ENCODE assay signal across 9 mouse cellular contexts in genomic region chr19:46058466-46058865, GRCm38 (mm10). TPM values are rescaled to one million over a fixed set of nuclear protein-coding genes. Genes with fewer than 3 reads are reported as not detected.
A peak's percentile ranks its signal among the peaks of the same experiment; 100 is the strongest.
DNase-seq lines count a peak whose midpoint lies in the region; ATAC-seq and TF ChIP-seq lines count a peak whose summit lies in the region.
"Had no signal": no experiment of that assay in that cellular context is flagged by ENCODE, and none has a peak within 500 bp of the region (broad histone marks: within the 10 kb centered on the region; RNA-seq: fewer than 3 reads in every experiment).

No protein-coding gene starts in this region.

- no peak overlapping the region; the same call in 1 of the 2 replicates for H3K4me2 ChIP-seq in forebrain, embryonic 15.5 days (replicated peaks)
- H3K4me2 ChIP-seq in kidney, embryonic 14.5 days (replicated peaks; ENCODE audit: low read depth, low read length), result peak overlapping the region; percentile 80; the same call in 1 of the 2 replicates
- peak overlapping the region; percentile 98 for H3K4me2 ChIP-seq in liver, embryonic 12.5 days

- WGBS in forebrain, embryonic 10.5 days, result 96% methylated on average over 7 of the region's 7 CpGs
- 95% methylated on average over 7 of the region's 7 CpGs for WGBS in forebrain, embryonic 15.5 days
- 97% methylated on average over 7 of the region's 7 CpGs for WGBS in kidney, embryonic 14.5 days
- WGBS in liver, embryonic 12.5 days (ENCODE audit: insufficient replicate concordance), result 62% methylated on average over 7 of the region's 7 CpGs

- no peak for DNase-seq in forebrain, embryonic 10.5 days (ENCODE audit: extremely low spot score, low spot score)
- DNase-seq in kidney, adult 9 months, result no peak
- no peak for DNase-seq in ES-E14 (ENCODE audit: low read depth, low spot score)
- DNase-seq in adrenal gland, postnatal 10 days, result no peak
- no peak for DNase-seq in cerebellum, adult 11 months

- peaks cover 29% of the 10 kb centered on the region for H3K4me1 ChIP-seq in forebrain, embryonic 10.5 days
- peaks cover 18% of the 10 kb centered on the region for H3K4me1 ChIP-seq in forebrain, embryonic 15.5 days
- H3K4me1 ChIP-seq in kidney, embryonic 14.5 days (ENCODE audit: control insufficient read depth, insufficient read depth, low read length), result peaks cover 9% of the 10 kb centered on the region; the same call in 1 of the 2 replicates
- H3K4me1 ChIP-seq in ES-E14 (ENCODE audit: control insufficient read depth in 2 of 2, insufficient read depth in 2 of 2, low read length in 2 of 2, poor library complexity in 1 of 2), result peaks cover 3% of the 10 kb centered on the region in 2 experiments; a peak in 3 of 4 replicates
- H3K4me1 ChIP-seq in liver, embryonic 12.5 days, result peaks cover 59% of the 10 kb centered on the region

- H3K4me3 ChIP-seq in forebrain, embryonic 10.5 days, result peak overlapping the region; percentile 89; the same call in 1 of the 2 replicates
- no peak overlapping the region for H3K4me3 ChIP-seq in forebrain, embryonic 15.5 days
- H3K4me3 ChIP-seq in kidney, embryonic 14.5 days (ENCODE audit: low read length), result no peak overlapping the region
- peak overlapping the region; percentile 84 to 92; a peak in 3 of 4 replicates for H3K4me3 ChIP-seq in ES-E14 (ENCODE audit: insufficient read depth in 1 of 2, low read depth in 1 of 2, low read length in 2 of 2, poor library complexity in 1 of 2, severe bottlenecking in 1 of 2)
- peak overlapping the region; percentile 96 for H3K4me3 ChIP-seq in liver, embryonic 12.5 days

- peaks cover 40% of the 10 kb centered on the region for H3K36me3 ChIP-seq in forebrain, embryonic 10.5 days (replicated peaks)
- peaks cover 18% of the 10 kb centered on the region for H3K36me3 ChIP-seq in forebrain, embryonic 15.5 days
- H3K36me3 ChIP-seq in kidney, embryonic 14.5 days (ENCODE audit: control insufficient read depth, insufficient read depth, low read length), result peaks cover 27% of the 10 kb centered on the region
- peaks cover 21% of the 10 kb centered on the region for H3K36me3 ChIP-seq in ES-E14 (ENCODE audit: control insufficient read depth, insufficient read depth, low read length, poor library complexity, severe bottlenecking)
- peaks cover 37% of the 10 kb centered on the region for H3K36me3 ChIP-seq in liver, embryonic 12.5 days

- in situ Hi-C loops in ES-E14 (cut with MboI; ENCODE audit: low sequenced_read_pairs in 2 of 2, unreplicated experiment in 2 of 2), result no loop called here

- H3K9me3 ChIP-seq in forebrain, embryonic 10.5 days, result no peaks in the 10 kb centered on the region
- H3K9me3 ChIP-seq in forebrain, embryonic 15.5 days, result no peaks in the 10 kb centered on the region
- H3K9me3 ChIP-seq in kidney, embryonic 14.5 days (ENCODE audit: control insufficient read depth, low read length), result no peaks in the 10 kb centered on the region
- no peaks in the 10 kb centered on the region for H3K9me3 ChIP-seq in ES-E14 (ENCODE audit: control insufficient read depth, insufficient read depth, low read depth, low read length)
- H3K9me3 ChIP-seq in liver, embryonic 12.5 days (replicated peaks), result no peaks in the 10 kb centered on the region

- no peaks in the 10 kb centered on the region for H3K27me3 ChIP-seq in forebrain, embryonic 10.5 days (ENCODE audit: poor library complexity, severe bottlenecking)
- H3K27me3 ChIP-seq in forebrain, embryonic 15.5 days, result no peaks in the 10 kb centered on the region
- H3K27me3 ChIP-seq in kidney, embryonic 14.5 days (ENCODE audit: control insufficient read depth, insufficient read depth, low read length), result no peaks in the 10 kb centered on the region
- H3K27me3 ChIP-seq in liver, embryonic 12.5 days (replicated peaks), result no peaks in the 10 kb centered on the region

- ATAC-seq in forebrain, embryonic 15.5 days (replicated peaks), result no peak
- ATAC-seq in kidney, embryonic 14.5 days (ENCODE audit: low FRiP score, low TSS enrichment), result no peak
- ATAC-seq in liver, embryonic 12.5 days, result no peak

- no peak overlapping the region for H3K9ac ChIP-seq in forebrain, embryonic 15.5 days (replicated peaks)
- H3K9ac ChIP-seq in kidney, embryonic 14.5 days (ENCODE audit: low read depth, low read length), result no peak overlapping the region
- no peak overlapping the region for H3K9ac ChIP-seq in ES-E14 (ENCODE audit: insufficient read depth, low read depth, low read length, poor library complexity, severe bottlenecking)
- no peak overlapping the region for H3K9ac ChIP-seq in liver, embryonic 12.5 days

- H3K27ac ChIP-seq in forebrain, embryonic 10.5 days, result no peak overlapping the region
- no peak overlapping the region for H3K27ac ChIP-seq in forebrain, embryonic 15.5 days (replicated peaks)
- no peak overlapping the region for H3K27ac ChIP-seq in kidney, embryonic 14.5 days (ENCODE audit: low read depth, low read length)
- H3K27ac ChIP-seq in ES-E14 (ENCODE audit: insufficient read depth, low read depth, low read length, poor library complexity, severe bottlenecking), result no peak overlapping the region; the same call in 1 of the 2 replicates
- H3K27ac ChIP-seq in liver, embryonic 12.5 days, result peak overlapping the region; percentile 93; the same call in 1 of the 2 replicates
- H3K27ac ChIP-seq: kidney, postnatal 0 days had no signal

TF ChIP-seq in ES-E14, 5 proteins besides CTCF, POLR2A, EP300 and RAD21:
- TF ChIP-seq CHD2 (IDR thresholded peaks at IDR 0.05; ENCODE audit: low read depth, low read length) (no peak), MAFK (IDR thresholded peaks at IDR 0.05; ENCODE audit: insufficient read depth, low read depth, low read length) (no peak)

RNA-seq across cellular contexts. Expression of gene Ldb1, which starts 13.5 kb away (rescaled TPM):
- polyA plus RNA-seq in forebrain, embryonic 10.5 days (2016; fragmentation: Nextera tagmentation; extraction: Ambion mirVana), result 87.8 and 91.0 TPM in 2 replicates
- 131 TPM in 2 replicates for polyA plus RNA-seq in forebrain, embryonic 15.5 days (2015; fragmentation: Nextera tagmentation; extraction: Ambion mirVana)
- polyA plus RNA-seq in kidney, embryonic 14.5 days (2014; fragmentation: Nextera tagmentation; extraction: Ambion mirVana), result 79.6 and 97.2 TPM in 2 replicates
- 123 and 207 TPM in 2 replicates for total RNA-seq in ES-E14 (2012; rRNA removed)
- polyA plus RNA-seq in liver, embryonic 12.5 days (2016; fragmentation: Nextera tagmentation; extraction: Ambion mirVana), result 53.2 and 53.4 TPM in 2 replicates
- total RNA-seq in adrenal gland, postnatal 10 days (2021), result 10 to 100 TPM; 75.3 to 92.1 TPM

RNA-seq across cellular contexts. Expression of gene Pprc1, which starts 13.8 kb away (rescaled TPM):
- polyA plus RNA-seq in forebrain, embryonic 10.5 days (2016; fragmentation: Nextera tagmentation; extraction: Ambion mirVana), result 57.5 and 61.9 TPM in 2 replicates
- polyA plus RNA-seq in forebrain, embryonic 15.5 days (2015; fragmentation: Nextera tagmentation; extraction: Ambion mirVana), result 17.8 and 20.1 TPM in 2 replicates
- 39.5 and 54.4 TPM in 2 replicates for polyA plus RNA-seq in kidney, embryonic 14.5 days (2014; fragmentation: Nextera tagmentation; extraction: Ambion mirVana)
- 68.4 and 75.1 TPM in 2 replicates for total RNA-seq in ES-E14 (2012; rRNA removed)
- 34.8 and 36.0 TPM in 2 replicates for polyA plus RNA-seq in liver, embryonic 12.5 days (2016; fragmentation: Nextera tagmentation; extraction: Ambion mirVana)
- total RNA-seq in adrenal gland, postnatal 10 days (2021), result 10 to 100 TPM; 23.5 to 36.5 TPM

RNA-seq across cellular contexts. Expression of gene Nolc1, which starts 17.2 kb away (rescaled TPM):
- 167 and 168 TPM in 2 replicates for polyA plus RNA-seq in forebrain, embryonic 10.5 days (2016; fragmentation: Nextera tagmentation; extraction: Ambion mirVana)
- 77.4 and 86.3 TPM in 2 replicates for polyA plus RNA-seq in forebrain, embryonic 15.5 days (2015; fragmentation: Nextera tagmentation; extraction: Ambion mirVana)
- polyA plus RNA-seq in kidney, embryonic 14.5 days (2014; fragmentation: Nextera tagmentation; extraction: Ambion mirVana), result 80.6 and 114 TPM in 2 replicates
- total RNA-seq in ES-E14 (2012; rRNA removed), result 134 and 140 TPM in 2 replicates
- polyA plus RNA-seq in liver, embryonic 12.5 days (2016; fragmentation: Nextera tagmentation; extraction: Ambion mirVana), result 136 and 147 TPM in 2 replicates
- total RNA-seq in adrenal gland, postnatal 10 days (2021), result 10 to 100 TPM; 38.8 to 45.0 TPM

RNA-seq across cellular contexts. Expression of gene Hps6, which starts 55.2 kb away (rescaled TPM):
- 3.4 and 4.6 TPM in 2 replicates for polyA plus RNA-seq in forebrain, embryonic 10.5 days (2016; fragmentation: Nextera tagmentation; extraction: Ambion mirVana)
- 2.9 and 3.4 TPM in 2 replicates for polyA plus RNA-seq in forebrain, embryonic 15.5 days (2015; fragmentation: Nextera tagmentation; extraction: Ambion mirVana)
- polyA plus RNA-seq in kidney, embryonic 14.5 days (2014; fragmentation: Nextera tagmentation; extraction: Ambion mirVana), result 2.8 and 4.2 TPM in 2 replicates
- total RNA-seq in ES-E14 (2012; rRNA removed), result 4.9 and 6.9 TPM in 2 replicates
- polyA plus RNA-seq in liver, embryonic 12.5 days (2016; fragmentation: Nextera tagmentation; extraction: Ambion mirVana), result 3.5 and 3.9 TPM in 2 replicates
- total RNA-seq in adrenal gland, postnatal 10 days (2021), result 10 to 100 TPM in 1 of 2 experiments, 1 to 10 TPM in 1; 9.9 to 12.0 TPM

Comparison
In these comparisons a context has a peak if more than half of its experiments do, and no peak if none do; other contexts are left out.
1. H3K4me3 ChIP-seq: peak in forebrain, embryonic 10.5 days (single experiment), ES-E14 (2 of 2) and liver, embryonic 12.5 days (single experiment); none in forebrain, embryonic 15.5 days (single experiment) and kidney, embryonic 14.5 days (single experiment).